Mouse (Mus musculus) kidney, postnatal 10 days (tissue): ENCODE results near the gene Gm5134.
A peak's percentile ranks its signal among the peaks of the same experiment; 100 is the strongest.
"Not testable (repeated sequence)": the region's sequence is repeated elsewhere in the genome, so short reads cannot be mapped to it uniquely, and the experiment has no call there.

ENCODE experiments used
- DNase-seq: peaks from one replicate; pipeline ENCODE4 v3.0.0; 2021; ENCODE audit warnings: mixed read lengths

Gm5134 gene

DNA sequence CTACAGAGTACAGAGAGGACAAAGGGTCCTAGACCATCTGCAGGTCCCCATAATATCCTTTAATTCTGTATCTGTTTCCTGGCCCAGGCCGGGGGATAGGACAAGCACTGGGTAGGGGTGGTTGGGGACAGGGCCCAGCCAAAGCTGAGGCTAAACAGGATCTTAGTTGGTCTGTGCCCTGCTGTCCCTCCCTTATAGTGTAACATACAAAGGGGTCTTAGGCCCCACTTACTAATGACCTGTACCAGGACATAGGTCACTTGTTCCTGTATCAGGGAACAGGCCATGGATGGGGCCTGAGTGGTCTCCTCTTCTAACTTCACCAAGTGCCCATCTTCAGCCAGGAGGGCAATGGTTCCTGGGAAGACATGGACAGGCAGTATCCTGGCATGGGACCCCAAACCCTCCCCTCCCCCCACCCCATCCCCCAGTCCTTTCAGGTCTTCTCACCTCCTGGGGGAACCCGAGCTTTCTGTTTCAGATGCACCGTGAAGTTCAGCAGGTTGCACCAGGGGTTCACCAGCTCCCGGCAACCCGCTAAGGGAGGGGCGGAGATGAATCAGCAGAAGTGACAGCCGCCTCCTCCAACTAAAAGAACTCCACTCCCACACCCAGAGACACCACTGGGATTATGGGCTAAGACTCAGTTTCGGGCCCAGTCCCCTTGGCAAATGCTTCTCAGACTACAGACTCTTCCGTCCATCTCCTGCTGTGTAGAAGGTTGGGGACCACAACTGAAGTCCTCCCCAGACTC lies 14.7 kb upstream of the Gm5134 start:
- DNase-seq: peak; percentile 24

DNA sequence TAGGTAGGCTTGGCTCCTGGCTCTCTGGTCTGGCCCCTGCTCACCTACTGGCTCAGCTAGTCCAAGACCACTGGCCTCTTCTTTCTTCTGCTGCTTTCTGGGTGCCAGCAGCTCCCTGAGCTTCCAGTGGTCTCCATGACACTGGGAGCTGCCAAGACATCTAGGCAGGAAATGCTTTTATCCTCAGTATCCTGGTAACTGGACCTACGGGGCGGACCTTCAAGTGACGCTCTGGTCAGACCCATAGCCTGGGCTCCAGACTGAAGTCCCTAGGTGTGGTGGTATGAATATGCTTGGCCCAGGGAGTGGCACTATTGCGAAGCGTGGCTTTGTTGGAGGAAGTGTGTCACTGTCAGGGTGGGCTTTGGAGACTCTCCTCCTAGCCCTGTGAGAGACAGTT lies 13.8 kb upstream of the Gm5134 start, which contains the start of gene Gm867:
Gene Gm867, minus strand, starts transcription at position 153 of the 400 bp plus-strand sequence.
- DNase-seq: peak; percentile 41

DNA sequence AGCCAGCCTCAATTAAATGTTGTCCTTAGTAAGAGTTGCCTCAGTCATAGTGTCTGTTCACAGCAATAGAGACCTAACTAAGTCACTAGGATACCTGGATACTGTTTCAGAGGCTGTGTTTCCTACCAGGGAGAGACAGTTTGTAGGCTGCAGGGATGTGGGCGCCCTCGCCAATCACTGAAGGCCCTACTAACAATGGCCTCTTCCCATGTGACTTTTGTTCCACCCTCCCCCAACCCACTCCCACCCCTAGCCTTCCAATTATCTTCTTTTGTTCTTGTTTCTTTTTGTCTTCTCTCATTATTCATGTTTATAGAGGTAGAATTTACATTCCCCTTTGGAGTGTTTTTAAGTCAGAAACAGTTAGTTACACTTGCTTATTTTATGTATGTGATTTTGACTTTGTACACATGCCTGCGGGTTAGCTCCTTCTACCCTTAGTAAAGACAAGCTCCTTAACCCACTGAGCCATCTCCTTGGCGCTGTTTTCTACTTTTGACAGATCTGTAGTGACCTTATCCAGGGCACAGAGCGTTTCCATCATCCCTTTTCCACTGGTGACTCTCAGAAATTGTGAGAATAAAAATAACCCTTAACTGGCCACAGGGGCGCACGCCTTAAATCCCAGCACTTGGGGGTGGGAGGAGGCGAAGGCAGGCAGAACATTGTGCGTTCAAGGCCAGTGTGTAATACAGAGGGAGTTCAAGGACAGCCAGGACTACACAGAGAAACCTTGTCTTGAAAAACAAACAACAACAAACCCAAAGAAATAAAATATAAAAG lies 13.1 kb upstream of the Gm5134 start:
- DNase-seq: no peak

DNA sequence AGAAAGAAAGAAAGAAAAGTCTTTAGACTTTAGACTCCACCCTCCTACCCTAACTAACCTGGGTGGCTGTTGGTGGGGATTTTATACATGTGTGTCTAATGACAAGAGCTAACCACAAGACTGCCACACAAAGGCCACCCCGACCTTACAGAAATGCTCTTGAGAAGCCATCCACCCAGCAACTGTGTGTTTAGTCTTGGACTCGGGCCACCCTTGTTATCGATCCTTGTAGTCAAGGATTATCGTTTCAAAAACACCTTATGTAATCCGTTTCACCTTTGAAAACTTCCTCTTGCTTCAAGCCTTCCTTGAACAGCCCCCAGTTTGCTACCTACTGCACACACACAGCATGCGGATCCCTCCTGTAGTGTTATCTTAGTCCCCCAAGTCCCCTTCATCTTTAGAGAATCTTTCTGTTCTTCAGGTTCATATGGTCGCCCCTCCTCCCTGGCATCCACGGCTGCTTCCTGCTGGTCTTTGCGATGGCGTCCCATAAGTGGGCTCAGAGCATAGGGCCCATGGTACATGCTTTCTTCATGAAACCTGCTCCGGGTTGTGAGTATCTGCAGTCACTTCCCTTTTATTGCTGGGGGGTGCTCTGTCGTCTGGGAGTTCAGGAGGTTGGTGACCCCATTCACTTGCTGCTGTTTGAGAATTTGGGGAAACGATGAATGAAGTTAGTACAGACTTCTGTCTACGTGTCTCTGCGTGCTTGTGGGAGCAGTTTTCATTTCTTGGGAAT lies 11.4 kb upstream of the Gm5134 start, which contains the start of gene Vpreb3:
Gene Vpreb3, plus strand, starts transcription at position 322 of the 742 bp plus-strand sequence.
- no peak for DNase-seq

DNA sequence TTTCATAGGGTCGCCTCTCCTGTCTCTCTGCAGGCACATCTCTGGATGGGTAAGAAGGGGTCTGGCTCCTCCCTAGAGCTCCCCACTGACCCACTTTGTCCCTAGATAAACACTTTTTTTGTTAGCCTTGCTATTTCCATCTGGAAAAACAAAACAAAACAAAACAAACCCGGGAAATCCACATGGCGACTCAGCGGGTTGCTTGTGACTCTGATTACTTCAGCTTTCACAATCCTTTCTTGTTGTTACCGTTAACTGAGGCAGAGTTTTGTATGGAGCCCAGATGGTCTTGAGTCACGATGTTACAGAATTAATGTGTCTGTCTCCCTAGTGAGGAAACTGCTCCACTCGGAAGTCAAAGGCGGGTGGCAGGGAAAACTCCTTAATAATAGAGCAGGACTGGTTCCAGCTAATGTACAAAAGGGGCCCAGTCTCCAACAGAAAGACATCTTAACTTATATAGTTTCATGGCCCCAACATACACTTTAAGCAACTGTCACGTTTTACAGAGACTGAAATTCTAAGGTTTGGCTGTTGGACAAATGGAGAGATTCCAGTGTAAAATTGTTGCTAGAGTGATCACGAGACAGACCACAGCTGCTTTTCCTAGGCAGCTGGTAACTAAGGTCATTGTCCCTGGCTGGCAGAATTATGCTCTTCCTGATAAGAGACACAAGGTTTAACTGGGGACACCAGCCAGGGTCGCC lies 10.1 kb upstream of the Gm5134 start:
- DNase-seq: peak; percentile 62

DNA sequence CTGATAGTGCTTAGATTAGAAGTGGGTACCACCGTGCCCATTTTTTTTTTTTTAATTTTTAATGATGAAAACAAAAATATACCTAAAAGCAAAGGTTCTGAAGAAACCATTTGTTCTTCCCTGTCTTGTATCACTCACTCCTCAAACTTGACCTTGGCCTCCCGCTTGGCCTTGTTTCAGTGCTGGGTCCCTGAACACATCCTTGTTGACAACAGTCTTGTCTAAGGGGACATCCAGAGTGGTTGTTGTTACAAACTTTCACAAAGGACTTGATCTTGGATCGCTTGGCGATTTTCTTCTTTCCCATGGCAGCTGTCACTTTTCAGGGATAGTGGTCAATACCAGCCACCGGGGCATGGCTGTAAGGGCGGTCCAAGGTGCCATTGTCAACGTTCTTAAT lies 9.1 kb upstream of the Gm5134 start:
- DNase-seq: peak; percentile 8

DNA sequence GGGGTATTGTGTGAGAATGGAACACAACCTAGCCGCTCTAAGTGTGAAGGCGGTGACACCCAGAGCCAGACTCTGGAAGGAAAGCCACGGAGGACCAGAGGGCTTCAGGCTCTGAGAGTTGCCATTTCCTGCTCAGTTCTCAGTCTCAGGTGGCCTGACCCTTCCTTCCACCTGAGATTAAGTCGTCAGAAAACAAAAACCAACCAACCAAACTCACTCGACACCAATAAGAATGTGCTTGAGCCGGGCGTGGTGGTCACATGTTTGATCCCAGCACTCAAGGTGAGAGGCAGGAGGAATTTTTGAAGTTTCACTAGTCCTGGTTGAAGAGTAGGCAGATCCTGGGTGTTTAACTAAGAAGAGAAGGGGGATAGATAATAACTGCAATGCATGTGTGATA lies 8.4 kb upstream of the Gm5134 start:
- DNase-seq: peak; percentile 8

DNA sequence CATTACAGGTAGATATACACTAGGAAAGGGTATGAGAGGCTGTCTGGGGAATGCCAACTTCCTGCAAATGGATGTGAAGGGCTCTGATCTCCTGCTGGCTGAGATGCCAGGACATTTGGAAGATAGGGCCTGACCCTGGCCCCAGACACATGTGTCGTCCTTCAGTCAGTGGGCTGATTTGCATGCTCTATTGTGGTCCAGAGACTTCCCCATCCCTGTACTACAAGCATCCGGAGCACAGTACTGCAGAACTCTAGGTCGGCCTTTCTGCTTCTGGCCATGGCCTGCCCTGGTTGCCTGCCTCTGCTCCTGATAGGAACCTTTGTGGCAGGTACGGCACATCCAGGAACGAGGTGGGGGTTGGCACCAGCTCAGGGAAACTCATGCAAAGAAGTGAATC lies 6.2 kb upstream of the Gm5134 start:
- no peak for DNase-seq

DNA sequence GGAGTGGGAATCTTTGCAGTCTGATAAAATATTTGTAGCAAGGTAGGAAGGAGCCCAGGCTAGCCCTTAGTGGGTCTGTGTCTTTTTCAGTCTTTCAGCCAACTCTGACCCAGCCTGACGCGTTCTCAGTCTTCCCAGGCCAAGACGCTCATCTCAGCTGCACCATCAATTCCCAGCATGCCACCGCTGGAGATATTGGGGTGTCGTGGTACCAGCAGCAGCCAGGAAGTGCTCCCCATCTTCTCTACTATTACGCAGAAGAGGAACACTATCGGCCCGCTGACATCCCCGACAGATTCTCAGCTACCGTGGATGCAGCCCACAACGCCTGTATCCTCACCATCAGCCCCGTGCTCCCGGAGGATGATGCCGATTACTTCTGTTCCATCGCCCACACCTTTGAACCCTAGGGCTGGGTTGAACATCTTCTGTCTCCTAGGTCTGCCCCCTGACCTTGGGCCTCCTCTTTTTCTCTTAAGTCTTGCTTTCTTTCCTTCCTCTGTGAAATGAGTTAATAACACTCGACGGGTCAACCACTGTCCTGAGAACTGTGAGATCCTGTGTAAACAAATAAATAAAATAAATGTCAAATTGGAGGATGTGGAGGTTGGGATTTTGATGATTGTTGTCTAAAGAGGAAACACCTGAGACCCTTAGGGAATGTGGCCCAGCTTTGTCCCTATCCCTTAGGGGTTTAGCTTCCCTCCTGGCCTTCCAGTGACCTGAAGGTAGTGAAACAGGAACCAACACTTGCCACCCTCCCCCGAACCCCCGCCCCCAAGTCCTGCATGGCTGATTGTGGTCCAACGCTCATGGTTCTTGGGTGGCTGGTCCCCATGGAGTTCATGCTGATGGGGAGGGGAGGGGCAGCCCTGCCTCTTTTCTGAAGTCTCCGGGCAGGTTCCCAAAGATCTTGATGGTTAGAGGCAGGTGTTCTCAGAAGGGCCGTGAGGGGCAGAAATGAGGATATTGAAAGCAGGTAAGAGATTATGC lies 5.0 kb upstream of the Gm5134 start:
- peak; percentile 30 for DNase-seq

DNA sequence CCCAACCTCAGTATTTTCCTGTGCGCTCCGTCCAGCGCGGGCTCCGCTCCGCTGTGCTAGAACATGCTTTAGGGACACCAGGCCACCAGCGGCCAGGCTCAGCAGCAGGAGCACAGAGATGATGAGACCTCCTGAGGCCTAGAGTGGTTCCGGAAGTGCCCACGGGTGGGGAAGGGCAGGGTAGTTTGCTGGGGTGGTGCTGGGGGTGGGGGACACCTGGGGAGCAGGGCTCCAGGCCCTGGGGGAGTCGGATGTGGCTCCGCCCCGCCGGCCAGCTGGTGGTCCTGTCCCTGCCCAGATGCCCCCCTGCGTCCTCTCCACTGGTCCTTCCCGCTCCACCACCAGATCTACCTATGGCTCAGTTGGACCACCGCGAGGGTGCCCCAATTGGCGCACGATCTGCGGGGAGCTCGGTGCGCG lies 3.5 kb upstream of the Gm5134 start:
- DNase-seq: peak; percentile 65

DNA sequence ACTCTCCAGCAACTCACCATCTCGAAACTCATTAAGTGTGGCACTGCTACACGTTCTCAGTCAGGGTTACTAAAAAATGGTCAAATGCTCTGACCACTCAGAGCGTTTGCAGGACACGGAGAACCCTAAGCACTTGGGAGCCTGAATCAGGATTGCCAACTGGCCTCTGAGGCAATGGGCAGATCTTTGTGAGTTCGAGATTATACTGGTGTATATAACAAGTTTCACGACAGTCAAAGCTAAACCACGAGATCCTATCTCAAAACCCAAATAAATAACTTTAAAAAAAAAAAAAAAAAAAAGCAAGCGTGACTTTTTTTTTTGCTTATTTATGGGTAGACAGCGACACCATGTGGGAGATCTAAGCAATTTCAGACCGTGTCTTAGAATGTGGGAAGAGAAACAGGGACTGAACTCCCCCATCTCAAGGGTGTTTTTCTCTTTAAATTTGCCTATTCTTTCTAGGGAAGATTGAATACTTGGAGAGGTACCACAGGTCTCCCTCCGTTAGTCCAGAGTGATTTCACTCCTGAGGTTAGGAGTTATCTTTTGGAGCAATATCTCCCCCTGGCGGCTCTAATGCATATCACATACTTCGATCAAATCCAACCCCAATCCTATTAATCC lies 2.8 kb upstream of the Gm5134 start:
- peak; percentile 70 for DNase-seq

DNA sequence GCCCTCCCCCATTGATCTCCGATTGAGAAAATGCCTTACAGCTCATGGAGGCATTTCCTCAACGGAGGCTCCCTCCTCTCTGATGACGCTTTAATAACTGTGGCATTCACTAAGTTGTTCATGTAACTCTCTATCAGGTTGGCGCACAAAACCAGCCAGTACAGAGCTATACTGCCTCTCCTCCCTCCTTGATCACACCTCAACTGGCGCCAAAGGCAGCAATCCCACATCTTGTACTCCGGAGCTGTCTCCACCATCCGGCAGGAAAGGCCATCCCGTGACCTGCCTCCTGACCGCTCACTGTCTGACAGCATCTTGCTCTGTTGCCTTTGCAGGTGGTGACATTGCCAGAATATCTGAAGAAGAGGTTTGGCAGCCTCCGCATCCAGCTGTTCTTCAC lies 19.5 kb downstream of the Gm5134 start:
- DNase-seq: no peak

DNA sequence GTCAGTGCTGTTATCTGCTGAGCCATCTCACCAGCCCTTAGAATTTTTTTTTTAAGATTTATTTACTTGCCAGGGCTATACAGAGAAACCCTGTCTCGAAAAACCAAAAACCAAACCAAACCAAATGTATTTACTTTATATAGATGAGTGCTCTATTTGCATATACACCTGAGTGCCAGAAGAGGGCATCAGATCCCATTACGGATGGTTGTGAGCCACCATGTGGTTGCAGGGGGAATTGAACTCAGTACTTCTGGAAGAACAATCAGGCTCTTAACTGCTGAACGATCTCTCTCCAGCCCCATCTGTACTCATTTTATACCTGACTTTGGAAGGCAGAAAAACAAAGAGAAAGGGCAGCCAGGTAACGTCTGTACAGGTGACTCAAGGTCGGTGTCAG lies 20.9 kb downstream of the Gm5134 start:
- peak; percentile 15 for DNase-seq

DNA sequence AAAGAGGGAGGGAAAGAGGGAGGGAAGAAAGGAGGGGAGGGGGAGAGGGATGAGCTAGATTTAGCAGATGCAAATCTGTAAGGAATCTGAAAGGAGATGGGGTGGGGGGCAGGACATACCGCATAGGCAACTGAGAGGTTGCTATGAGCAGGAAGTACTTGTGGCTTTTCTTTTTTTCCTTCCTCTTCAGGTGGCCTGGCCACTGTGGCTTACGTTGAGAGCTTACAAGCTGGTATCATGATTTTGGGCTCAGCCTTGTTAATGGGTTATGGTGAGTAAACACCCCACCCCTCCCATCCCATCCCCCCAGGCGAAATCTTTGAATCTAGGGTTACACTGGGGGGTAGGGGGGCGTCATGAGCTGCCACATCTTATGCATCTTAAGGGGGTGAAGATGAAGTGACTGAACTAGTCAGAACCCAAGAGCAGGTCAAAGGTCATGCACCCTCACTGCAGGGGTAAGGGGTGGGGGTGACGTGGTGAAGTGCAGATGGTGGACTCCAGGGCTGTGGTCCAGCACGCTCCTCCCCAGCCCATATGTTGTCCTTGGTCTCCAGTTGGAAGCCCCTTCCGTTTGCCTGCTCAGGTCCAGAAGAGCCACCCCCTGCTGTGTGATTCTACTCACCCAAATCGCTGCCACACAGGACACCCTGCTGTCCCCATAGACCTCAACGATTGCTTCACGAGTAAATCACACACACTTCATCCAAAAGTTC lies 24.0 kb downstream of the Gm5134 start:
- no peak for DNase-seq

DNA sequence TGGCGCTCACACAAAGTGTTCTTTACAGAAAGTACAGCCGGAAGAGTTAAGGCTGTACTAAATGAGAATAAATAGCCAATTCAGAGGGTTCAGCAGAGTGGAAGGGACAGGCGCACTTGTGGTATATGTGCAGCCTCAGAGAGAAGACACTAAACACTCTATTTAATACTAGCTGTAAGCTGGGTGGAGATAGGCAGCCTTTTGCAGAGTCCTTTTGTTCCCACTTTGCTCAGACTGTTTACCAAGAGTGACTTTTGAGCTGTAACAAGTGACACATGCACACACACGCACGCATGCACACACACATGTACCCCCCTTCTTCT lies 24.5 kb downstream of the Gm5134 start:
- DNase-seq: no peak

DNA sequence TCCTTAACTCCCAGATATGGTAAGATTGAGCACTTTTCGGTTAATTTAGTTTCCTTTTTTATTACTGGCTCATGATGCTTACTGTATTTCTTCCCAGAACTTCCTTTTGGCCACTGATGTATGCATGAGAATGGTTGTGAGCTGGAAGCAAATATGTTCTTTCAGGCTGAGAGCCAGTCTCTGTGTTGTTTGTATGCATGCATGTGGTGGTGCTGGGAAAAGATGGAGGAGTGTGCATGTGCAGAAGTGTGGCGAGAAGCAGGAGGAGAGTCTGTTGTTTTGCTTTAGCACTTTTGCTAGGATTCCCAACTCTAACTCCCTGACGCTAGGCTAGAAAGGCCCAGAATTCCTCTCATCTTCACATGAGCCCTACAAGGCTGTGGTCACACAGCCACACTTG lies 25.1 kb downstream of the Gm5134 start:
- no peak for DNase-seq

DNA sequence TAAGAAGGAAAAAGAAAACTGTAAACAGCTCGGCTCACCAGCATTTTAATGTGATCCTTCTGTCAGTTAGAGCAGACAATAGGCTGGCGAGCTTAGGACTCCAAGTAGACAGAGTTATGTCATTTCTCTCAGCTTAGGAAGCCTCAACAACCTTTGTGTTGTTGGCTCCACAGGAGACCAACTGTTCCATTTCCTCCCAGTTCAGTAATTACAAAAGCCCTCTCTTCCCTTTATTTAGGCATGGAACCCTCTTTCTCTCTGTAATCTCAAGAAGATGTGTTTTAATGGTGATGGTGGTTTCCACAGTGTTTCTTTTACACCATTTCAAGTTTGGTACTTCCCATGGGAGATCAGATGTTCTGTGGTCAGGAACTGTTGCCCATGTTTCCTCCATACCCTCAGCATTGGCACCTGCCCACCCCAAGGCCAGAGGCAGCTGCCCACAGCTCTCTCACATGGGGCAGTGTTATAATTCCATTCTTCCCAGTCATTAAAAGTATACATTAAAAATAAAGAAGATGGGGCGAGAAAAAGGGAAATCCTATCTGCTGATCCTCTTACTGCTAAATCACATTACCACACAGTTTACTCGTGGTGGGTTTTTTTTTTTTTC lies 36.2 kb downstream of the Gm5134 start:
- DNase-seq: no peak

DNA sequence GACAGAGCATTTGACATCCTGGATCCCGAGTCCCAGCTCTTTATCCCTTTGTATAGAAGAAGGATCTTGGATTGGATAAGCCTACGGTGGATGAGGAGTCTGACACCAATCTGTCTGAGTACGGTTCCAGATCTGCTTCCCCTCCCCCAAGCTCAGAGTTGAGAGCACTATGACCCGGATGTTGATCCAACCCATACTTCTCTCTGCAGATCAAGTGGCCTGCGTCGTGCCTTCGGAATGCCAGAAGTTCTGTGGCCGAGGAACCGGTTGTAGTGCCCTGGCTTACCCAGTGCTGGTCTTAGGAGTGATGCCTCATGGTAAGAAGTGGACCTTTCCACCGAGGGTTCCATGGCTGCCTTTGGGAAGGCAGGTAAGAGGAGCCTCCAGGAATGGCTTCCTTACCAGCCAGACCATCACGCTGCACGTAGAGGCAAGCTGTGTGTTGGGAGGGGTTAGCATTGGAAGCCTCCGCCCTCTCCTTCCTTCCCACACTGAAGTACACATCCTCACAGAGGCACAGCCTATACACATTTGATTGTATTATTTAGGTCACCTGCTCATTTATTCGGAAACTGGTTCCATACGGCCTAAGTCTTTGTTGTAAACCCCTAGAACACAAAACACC lies 39.4 kb downstream of the Gm5134 start:
- no peak for DNase-seq

DNA sequence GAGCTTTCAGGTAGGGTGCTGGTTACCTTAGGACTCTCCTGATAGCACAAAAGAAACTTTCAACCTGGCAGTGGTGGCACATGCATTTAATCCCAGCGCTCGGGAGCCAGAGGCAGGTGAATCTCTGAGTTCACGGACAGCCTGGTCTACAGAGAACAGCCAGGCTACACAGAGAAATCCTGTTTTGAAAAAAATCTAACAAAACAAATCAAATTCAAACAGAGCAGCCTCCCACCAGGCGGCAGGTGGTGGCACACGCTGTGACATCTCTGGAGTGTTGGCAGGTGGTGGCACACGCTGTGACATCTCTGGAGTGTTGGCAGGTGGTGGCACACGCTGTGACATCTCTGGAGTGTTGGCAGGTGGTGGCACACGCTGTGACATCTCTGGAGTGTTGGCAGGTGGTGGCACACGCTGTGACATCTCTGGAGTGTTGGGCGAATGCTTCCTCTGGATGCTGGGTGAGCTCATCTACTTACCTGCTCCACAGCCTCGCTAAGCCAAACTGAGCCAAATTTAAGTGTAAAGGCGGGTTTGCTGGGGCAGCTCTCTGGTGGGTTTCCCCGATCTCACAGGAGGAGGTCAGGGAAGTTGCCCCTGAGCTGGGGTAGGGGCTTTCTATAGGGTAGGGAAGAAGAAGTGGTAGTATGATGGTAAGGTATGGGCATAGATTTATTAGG lies 40.4 kb downstream of the Gm5134 start:
- DNase-seq: not testable (repeated sequence)
